Mouse (Mus musculus) G1E (cell line): ENCODE data around the gene Gm13695.

Experiments used
- CTCF ChIP-seq: IDR thresholded peaks from 2 replicates; pipeline ENCODE4 v1.5.1; 2012; ENCODE audit warnings: low read depth, low read length, inconsistent platforms, mixed read lengths
- GATA1 ChIP-seq: IDR thresholded peaks from 2 replicates; pipeline ENCODE4 v1.6.1; 2012; ENCODE audit warnings: borderline replicate concordance, low read length, inconsistent platforms, mixed read lengths
- GATA2 ChIP-seq: IDR thresholded peaks from 2 replicates; pipeline ENCODE4 v1.6.1; 2012; ENCODE audit warnings: low read depth, low read length, inconsistent platforms, borderline replicate concordance
- TAL1 ChIP-seq: conservative IDR thresholded peaks from 2 replicates; pipeline ENCODE4 v1.6.1; 2012; ENCODE audit warnings: low read depth, low read length, inconsistent platforms, mixed read lengths

DNA sequence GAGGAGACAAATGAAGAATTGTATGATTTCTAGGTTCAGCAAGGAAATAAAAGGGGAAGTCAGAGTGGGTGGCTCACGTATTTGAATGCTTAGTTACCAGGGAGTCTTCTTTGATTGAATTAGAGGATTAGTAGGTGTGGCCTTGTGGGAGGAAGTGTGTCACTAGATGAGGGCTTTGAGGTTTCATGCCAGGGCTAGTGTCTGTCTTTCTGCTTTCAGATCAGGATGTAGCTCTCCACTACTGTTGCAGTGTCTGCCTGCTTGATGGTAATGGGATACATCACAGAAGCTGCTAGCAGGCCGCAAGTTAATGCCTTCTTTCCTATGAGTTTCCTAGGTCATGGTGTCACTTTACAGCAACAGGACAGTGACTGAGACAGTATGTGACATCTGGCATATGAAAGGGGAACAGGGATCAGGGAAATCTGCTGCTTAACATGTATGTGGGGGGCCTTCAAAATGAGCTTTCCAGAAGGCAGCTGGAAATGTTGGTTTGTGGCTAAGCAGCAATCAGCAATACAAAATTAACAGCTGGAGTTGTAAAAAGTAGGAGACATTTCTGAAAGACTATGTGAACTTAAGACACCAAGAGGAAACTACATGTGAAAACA is 37.5 kb upstream of the Gm13695 start:
- TF ChIP-seq GATA1: no peak
- TF ChIP-seq CTCF: no peak
- TF ChIP-seq GATA2: no peak
- no peak for TF ChIP-seq TAL1
